Mouse (Mus musculus) small intestine, adult 2 months (tissue): ENCODE results near the gene Creb5. TPM values are rescaled to one million over a fixed set of nuclear protein-coding genes. Genes with fewer than 3 reads are reported as not detected.

ENCODE experiments used
- H3K27ac ChIP-seq: fragments of 200-500 bp; 2 replicates; pipeline ENCODE4 v1.5.1; 2012; ENCODE audit warnings: low read depth, low read length, control low read depth, inconsistent platforms; ENCODE audit not compliant: insufficient read depth
- H3K27me3 ChIP-seq: fragments of 200-500 bp; 2 replicates; pipeline ENCODE4 v1.6.1; 2012; ENCODE audit warnings: mild to moderate bottlenecking, moderate library complexity, low read length, inconsistent platforms; ENCODE audit not compliant: control insufficient read depth, insufficient read depth
- H3K36me3 ChIP-seq: fragments of 200-500 bp; 2 replicates; pipeline ENCODE4 v1.6.1; 2012; ENCODE audit warnings: mild to moderate bottlenecking, low read length, control low read depth, inconsistent platforms; ENCODE audit not compliant: control insufficient read depth, insufficient read depth
- H3K4me1 ChIP-seq: fragments of 200-500 bp; 2 replicates; pipeline ENCODE4 v1.6.1; 2012; ENCODE audit warnings: low read length, inconsistent platforms, mixed read lengths; ENCODE audit not compliant: control insufficient read depth, insufficient read depth, insufficient read length
- H3K4me3 ChIP-seq: fragments of 200-500 bp; 2 replicates; pipeline ENCODE4 v1.5.1; 2012; ENCODE audit warnings: low read depth, mild to moderate bottlenecking, control low read depth, inconsistent platforms, low read length, moderate library complexity
- CTCF ChIP-seq: fragments of 200-500 bp; IDR thresholded peaks from 2 replicates; pipeline ENCODE4 v1.5.1; 2012; ENCODE audit warnings: low read depth, mild to moderate bottlenecking, control low read depth, inconsistent platforms, low read length, moderate library complexity, mixed read lengths; ENCODE audit not compliant: insufficient replicate concordance, insufficient read length; ENCODE audit errors: extremely low read depth
- POLR2A ChIP-seq: fragments of 200-500 bp; IDR thresholded peaks from 2 replicates; pipeline ENCODE4 v1.6.1; 2012; ENCODE audit warnings: low read depth, mild to moderate bottlenecking, control low read depth, inconsistent platforms, low read length, moderate library complexity
- WGBS: fragments of 180-500 bp; shearing (Covaris S2); methylation state at CpG from one replicate; pipeline ENCODE4 v1.1.7; 2018; 5-methylcytosine and 5-hydroxymethylcytosine counted together
- polyA plus RNA-seq: library from polyadenylated mRNA; depleted of rRNA; stranded (reverse); fragments of >200 nt; gene quantifications from 2 replicates; pipeline ENCODE4 v1.2.3, GENCODE M21; 2012

Gene Creb5
- polyA plus RNA-seq, 1 experiment, result 1.1 TPM

GRCm38 (mm10) chr6:53680046-53680445, 393.0 kb downstream of the Creb5 start:
- TF ChIP-seq POLR2A, result no peak
- TF ChIP-seq CTCF, result no peak
- 90% methylated on average over 8 of the region's 8 CpGs for WGBS
- no peaks in the 10 kb centered on the region for H3K36me3 ChIP-seq

GRCm38 (mm10) chr6:53684416-53684815, 397.3 kb downstream of the Creb5 start:
- no peaks in the 10 kb centered on the region for H3K27me3 ChIP-seq
- no peaks in the 10 kb centered on the region for H3K36me3 ChIP-seq
- H3K4me3 ChIP-seq, result no peak overlapping the region
- H3K27ac ChIP-seq, result no peak overlapping the region
- H3K4me1 ChIP-seq, result no peaks in the 10 kb centered on the region
- TF ChIP-seq POLR2A (no peak), CTCF (no peak)
- WGBS, result 51% methylated on average over 2 of the region's 2 CpGs

More at GRCm38 (mm10) chr6:53680046-53680445, 393.0 kb downstream of the Creb5 start:
- Histone ChIP-seq H3K4me3 (no peak overlapping the region), H3K4me1 (no peaks in the 10 kb centered on the region), H3K27me3 (no peaks in the 10 kb centered on the region), H3K27ac (no peak overlapping the region)

GRCm38 (mm10) chr6:53685323-53685722, 398.3 kb downstream of the Creb5 start:
- no peak overlapping the region for H3K27ac ChIP-seq
- H3K4me1 ChIP-seq, result no peaks in the 10 kb centered on the region
- H3K4me3 ChIP-seq, result no peak overlapping the region
- TF ChIP-seq CTCF, result no peak
- TF ChIP-seq POLR2A, result no peak
- no peaks in the 10 kb centered on the region for H3K27me3 ChIP-seq
- WGBS, result 74% methylated on average over 14 of the region's 14 CpGs
- no peaks in the 10 kb centered on the region for H3K36me3 ChIP-seq

GRCm38 (mm10) chr6:53688762-53689477, 401.9 kb downstream of the Creb5 start:
- WGBS, result 73% methylated on average over 7 of the region's 7 CpGs
- no peaks in the 10 kb centered on the region for H3K36me3 ChIP-seq
- H3K27me3 ChIP-seq, result no peaks in the 10 kb centered on the region
- no peak overlapping the region for H3K27ac ChIP-seq
- no peaks in the 10 kb centered on the region for H3K4me1 ChIP-seq
- TF ChIP-seq CTCF (no peak), POLR2A (no peak)
- H3K4me3 ChIP-seq, result no peak overlapping the region

DNA sequence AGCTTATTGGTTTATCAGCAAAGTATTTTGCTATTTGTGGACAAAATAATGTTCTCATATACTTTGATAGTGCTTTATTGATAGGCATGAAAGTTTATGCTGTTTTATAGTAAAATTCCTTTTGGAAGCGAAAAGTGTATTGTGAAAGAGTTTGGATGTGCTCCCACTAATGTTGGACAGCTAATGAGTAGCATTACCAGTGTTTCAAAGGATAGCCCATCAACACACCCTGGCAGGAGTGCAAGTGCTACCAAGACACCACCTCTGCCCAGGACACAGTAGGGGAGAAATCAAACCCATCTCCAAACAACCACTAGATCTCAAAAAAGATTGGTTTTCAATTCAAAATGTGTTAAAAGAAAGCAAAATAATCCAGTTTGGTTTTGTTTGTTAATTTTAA, 403.9 kb downstream of the Creb5 start:
- 80% methylated on average over 1 of the region's 1 CpGs for WGBS
- no peaks in the 10 kb centered on the region for H3K27me3 ChIP-seq
- no peak for TF ChIP-seq CTCF
- TF ChIP-seq POLR2A, result no peak
- H3K36me3 ChIP-seq, result no peaks in the 10 kb centered on the region
- H3K4me3 ChIP-seq, result no peak overlapping the region
- H3K4me1 ChIP-seq, result no peaks in the 10 kb centered on the region
- H3K27ac ChIP-seq, result no peak overlapping the region

GRCm38 (mm10) chr6:53695216-53695615, 408.1 kb downstream of the Creb5 start:
- Histone ChIP-seq H3K36me3 (no peaks in the 10 kb centered on the region), H3K4me3 (no peak overlapping the region), H3K4me1 (no peaks in the 10 kb centered on the region), H3K27me3 (no peaks in the 10 kb centered on the region), H3K27ac (no peak overlapping the region)
- no peak for TF ChIP-seq CTCF
- no peak for TF ChIP-seq POLR2A
- 84% methylated on average over 9 of the region's 9 CpGs for WGBS

- H3K27me3 ChIP-seq, result no peaks in the 10 kb centered on the region
- 67% methylated on average over 6 of the region's 6 CpGs for WGBS
- no peaks in the 10 kb centered on the region for H3K4me1 ChIP-seq
- H3K27ac ChIP-seq, result no peak overlapping the region
- TF ChIP-seq CTCF, result no peak
- TF ChIP-seq POLR2A, result no peak
- no peaks in the 10 kb centered on the region for H3K36me3 ChIP-seq
- no peak overlapping the region for H3K4me3 ChIP-seq
Observed at GRCm38 (mm10) chr6:53696471-53696870, 409.4 kb downstream of the Creb5 start.
